Mouse (Mus musculus) c-Kit-positive CD71-negative TER-119-negative erythroid progenitor cells, embryonic 14.5 days (primary cell): ENCODE data around the gene Stox2.

Experiments used
- DNase-seq: peaks from one replicate; pipeline ENCODE4 v3.0.0-alpha.2; 2013; ENCODE audit warnings: low read depth

Stox2 gene

GRCm38 (mm10) chr8:47354523-47355168, 91.5 kb downstream of the Stox2 start:
- DNase-seq = no peak

GRCm38 (mm10) chr8:47351914-47352701, 94.1 kb downstream of the Stox2 start:
- DNase-seq = no peak

GRCm38 (mm10) chr8:47349082-47349481, 97.1 kb downstream of the Stox2 start:
- DNase-seq = no peak

GRCm38 (mm10) chr8:47347809-47348208, 98.4 kb downstream of the Stox2 start:
- DNase-seq = no peak

- no peak for DNase-seq
Observed at GRCm38 (mm10) chr8:47345772-47346103, 100.4 kb downstream of the Stox2 start.

- no peak for DNase-seq
Observed at GRCm38 (mm10) chr8:47345085-47345771, 100.9 kb downstream of the Stox2 start.

- DNase-seq = no peak
Observed at GRCm38 (mm10) chr8:47341474-47341873, 104.7 kb downstream of the Stox2 start.

- DNase-seq = no peak
Observed at GRCm38 (mm10) chr8:47338691-47339323, 107.4 kb downstream of the Stox2 start.

GRCm38 (mm10) chr8:47336433-47336832, 109.7 kb downstream of the Stox2 start:
- no peak for DNase-seq

GRCm38 (mm10) chr8:47335940-47336339, 110.2 kb downstream of the Stox2 start:
- DNase-seq = no peak

GRCm38 (mm10) chr8:47334223-47334757, 111.9 kb downstream of the Stox2 start:
- DNase-seq = no peak

GRCm38 (mm10) chr8:47332941-47333340, 113.2 kb downstream of the Stox2 start:
- no peak for DNase-seq

- no peak for DNase-seq
Observed at GRCm38 (mm10) chr8:47330982-47331381, 115.2 kb downstream of the Stox2 start.

GRCm38 (mm10) chr8:47326348-47326747, 119.8 kb downstream of the Stox2 start:
- DNase-seq = no peak

- no peak for DNase-seq
Observed at GRCm38 (mm10) chr8:47324117-47324820, 121.9 kb downstream of the Stox2 start.

GRCm38 (mm10) chr8:47321282-47321681, 124.9 kb downstream of the Stox2 start:
- no peak for DNase-seq

- no peak for DNase-seq
Observed at GRCm38 (mm10) chr8:47320707-47321106, 125.5 kb downstream of the Stox2 start.

GRCm38 (mm10) chr8:47318468-47318867, 127.7 kb downstream of the Stox2 start:
- DNase-seq = no peak

GRCm38 (mm10) chr8:47308176-47308575, 138.0 kb downstream of the Stox2 start:
- no peak for DNase-seq

- DNase-seq = no peak
Observed at GRCm38 (mm10) chr8:47306372-47306771, 139.8 kb downstream of the Stox2 start.

GRCm38 (mm10) chr8:47305880-47306279, 140.3 kb downstream of the Stox2 start:
- DNase-seq = no peak

- no peak for DNase-seq
Observed at GRCm38 (mm10) chr8:47298460-47298859, 147.7 kb downstream of the Stox2 start.
